Mouse (Mus musculus): Measurements from ENCODE around the gene Gm42688. TPM values are rescaled to one million over a fixed set of nuclear protein-coding genes. Genes with fewer than 3 reads are reported as not detected.

Gm42688 gene
- polyA plus RNA-seq (2016; fragmentation: Nextera tagmentation; extraction: Ambion mirVana), result 1.9 and 2.2 TPM in 2 replicates

- Histone ChIP-seq H3K4me3 (peak within 1 kb of the TSS; percentile 84), H3K4me1 (peaks cover 27% of the 10 kb centered on the region), H3K27ac (peak within 1 kb of the TSS; percentile 89), H3K36me3 (replicated peaks) (peaks cover 4% of the 10 kb centered on the region; the same call in 1 of the 2 replicates), H3K27me3 (ENCODE audit: poor library complexity, severe bottlenecking) (peaks cover 31% of the 10 kb centered on the region), H3K9me3 (no peaks in the 10 kb centered on the region)
- DNase-seq (ENCODE audit: extremely low spot score, low spot score), result no peak
- under 1% methylated on average over 25 of the region's 25 CpGs for WGBS
Observed at GRCm38 (mm10) chr6:83101316-83101687, at the start of gene Gm42688, which contains the start of gene Ccdc142. Gene Gm42688 (plus strand): TSS chr6:83101617. Gene Ccdc142 (plus strand): TSS chr6:83101601.

- Histone ChIP-seq H3K4me3 (peak overlapping the region; percentile 97), H3K9me3 (no peaks in the 10 kb centered on the region), H3K27me3 (ENCODE audit: poor library complexity, severe bottlenecking) (0 out of 2 replicates have a peak, but pooled peaks cover under 1% of the 10 kb centered on the region), H3K27ac (peak overlapping the region; percentile 93), H3K36me3 (replicated peaks) (peaks cover 58% of the 10 kb centered on the region), H3K4me1 (peaks cover 36% of the 10 kb centered on the region)
- 3% methylated on average over 26 of the region's 26 CpGs for WGBS
- DNase-seq (ENCODE audit: extremely low spot score, low spot score), result peak; percentile 62
Observed at GRCm38 (mm10) chr6:83053136-83053960, 48.1 kb upstream of the Gm42688 start.

GRCm38 (mm10) chr6:83054074-83054851 is 47.2 kb upstream of the Gm42688 start, which contains the start of gene Aup1:
Gene Aup1 (plus strand): TSS chr6:83054521.
- 0 out of 2 replicates have a peak, but pooled peaks cover 9% of the 10 kb centered on the region for H3K27me3 ChIP-seq (ENCODE audit: poor library complexity, severe bottlenecking)
- peak; percentile 99 for DNase-seq (ENCODE audit: extremely low spot score, low spot score)
- H3K4me1 ChIP-seq, result peaks cover 36% of the 10 kb centered on the region
- peak within 1 kb of the TSS; percentile 97 for H3K4me3 ChIP-seq
- under 1% methylated on average over 64 of the region's 64 CpGs for WGBS
- H3K9me3 ChIP-seq, result no peaks in the 10 kb centered on the region
- H3K36me3 ChIP-seq (replicated peaks), result peaks cover 62% of the 10 kb centered on the region
- peak within 1 kb of the TSS; percentile 93 for H3K27ac ChIP-seq

GRCm38 (mm10) chr6:83054871-83055431 is 46.5 kb upstream of the Gm42688 start, which contains the start of gene Htra2:
Gene Htra2 (minus strand): TSS chr6:83055273.
- peak; percentile 42 for DNase-seq (ENCODE audit: extremely low spot score, low spot score)
- Histone ChIP-seq H3K27me3 (ENCODE audit: poor library complexity, severe bottlenecking) (peaks cover 16% of the 10 kb centered on the region), H3K4me3 (peak within 1 kb of the TSS; percentile 97), H3K4me1 (peaks cover 36% of the 10 kb centered on the region), H3K9me3 (no peaks in the 10 kb centered on the region), H3K27ac (peak within 1 kb of the TSS; percentile 93), H3K36me3 (replicated peaks) (peaks cover 58% of the 10 kb centered on the region)
- under 1% methylated on average over 50 of the region's 50 CpGs for WGBS

GRCm38 (mm10) chr6:83057790-83058189 is 43.6 kb upstream of the Gm42688 start, which contains the start of gene Dqx1:
Gene Dqx1 (plus strand): TSS chr6:83057844.
- peaks cover 31% of the 10 kb centered on the region for H3K36me3 ChIP-seq (replicated peaks)
- peaks cover 45% of the 10 kb centered on the region for H3K27me3 ChIP-seq (ENCODE audit: poor library complexity, severe bottlenecking)
- H3K27ac ChIP-seq, result no peak within 1 kb of the TSS
- DNase-seq (ENCODE audit: extremely low spot score, low spot score), result no peak
- H3K4me1 ChIP-seq, result peaks cover 27% of the 10 kb centered on the region
- 47% methylated on average over 3 of the region's 3 CpGs for WGBS
- no peak within 1 kb of the TSS for H3K4me3 ChIP-seq
- H3K9me3 ChIP-seq, result no peaks in the 10 kb centered on the region

- H3K27ac ChIP-seq, result no peak overlapping the region
- peaks cover 17% of the 10 kb centered on the region for H3K4me1 ChIP-seq
- 86% methylated on average over 2 of the region's 2 CpGs for WGBS
- H3K9me3 ChIP-seq, result no peaks in the 10 kb centered on the region
- H3K4me3 ChIP-seq, result no peak overlapping the region
- peaks cover 31% of the 10 kb centered on the region for H3K36me3 ChIP-seq (replicated peaks)
- DNase-seq (ENCODE audit: extremely low spot score, low spot score), result no peak
- H3K27me3 ChIP-seq (ENCODE audit: poor library complexity, severe bottlenecking), result peaks cover 54% of the 10 kb centered on the region
Observed at GRCm38 (mm10) chr6:83058725-83059124, 42.7 kb upstream of the Gm42688 start.

- Histone ChIP-seq H3K9me3 (no peaks in the 10 kb centered on the region), H3K36me3 (replicated peaks) (no peaks in the 10 kb centered on the region), H3K4me1 (peaks cover 32% of the 10 kb centered on the region), H3K27me3 (ENCODE audit: poor library complexity, severe bottlenecking) (peaks cover 100% of the 10 kb centered on the region), H3K4me3 (no peak overlapping the region), H3K27ac (no peak overlapping the region)
- WGBS, result 37% methylated on average over 8 of the region's 8 CpGs
- no peak for DNase-seq (ENCODE audit: extremely low spot score, low spot score)
Observed at GRCm38 (mm10) chr6:83065995-83066394, 35.4 kb upstream of the Gm42688 start.

GRCm38 (mm10) chr6:83066441-83066840 is 35.0 kb upstream of the Gm42688 start:
- H3K27me3 ChIP-seq (ENCODE audit: poor library complexity, severe bottlenecking), result peaks cover 100% of the 10 kb centered on the region
- H3K27ac ChIP-seq, result no peak overlapping the region
- no peaks in the 10 kb centered on the region for H3K9me3 ChIP-seq
- no peak for DNase-seq (ENCODE audit: extremely low spot score, low spot score)
- 25% methylated on average over 6 of the region's 6 CpGs for WGBS
- H3K36me3 ChIP-seq (replicated peaks), result no peaks in the 10 kb centered on the region
- H3K4me3 ChIP-seq, result no peak overlapping the region
- peaks cover 36% of the 10 kb centered on the region for H3K4me1 ChIP-seq

- Histone ChIP-seq H3K4me1 (peaks cover 40% of the 10 kb centered on the region), H3K27ac (no peak overlapping the region), H3K9me3 (no peaks in the 10 kb centered on the region), H3K4me3 (peak overlapping the region; percentile 38; the same call in 1 of the 2 replicates), H3K27me3 (ENCODE audit: poor library complexity, severe bottlenecking) (peaks cover 100% of the 10 kb centered on the region), H3K36me3 (replicated peaks) (no peaks in the 10 kb centered on the region)
- DNase-seq (ENCODE audit: extremely low spot score, low spot score), result no peak
- 2% methylated on average over 8 of the region's 8 CpGs for WGBS
Observed at GRCm38 (mm10) chr6:83068221-83068620, 33.2 kb upstream of the Gm42688 start.

GRCm38 (mm10) chr6:83068706-83069487 is 32.5 kb upstream of the Gm42688 start:
- peak overlapping the region; percentile 38 for H3K4me3 ChIP-seq
- no peaks in the 10 kb centered on the region for H3K36me3 ChIP-seq (replicated peaks)
- no peak for DNase-seq (ENCODE audit: extremely low spot score, low spot score)
- H3K9me3 ChIP-seq, result no peaks in the 10 kb centered on the region
- peaks cover 100% of the 10 kb centered on the region for H3K27me3 ChIP-seq (ENCODE audit: poor library complexity, severe bottlenecking)
- H3K4me1 ChIP-seq, result peaks cover 40% of the 10 kb centered on the region
- under 1% methylated on average over 81 of the region's 81 CpGs for WGBS
- H3K27ac ChIP-seq, result no peak overlapping the region

GRCm38 (mm10) chr6:83069488-83070246 is 31.8 kb upstream of the Gm42688 start:
- DNase-seq (ENCODE audit: extremely low spot score, low spot score), result peak; percentile 50
- no peaks in the 10 kb centered on the region for H3K36me3 ChIP-seq (replicated peaks)
- peaks cover 100% of the 10 kb centered on the region for H3K27me3 ChIP-seq (ENCODE audit: poor library complexity, severe bottlenecking)
- under 1% methylated on average over 69 of the region's 69 CpGs for WGBS
- H3K4me1 ChIP-seq, result peaks cover 36% of the 10 kb centered on the region
- no peak overlapping the region for H3K27ac ChIP-seq
- peak overlapping the region; percentile 43 for H3K4me3 ChIP-seq
- H3K9me3 ChIP-seq, result no peaks in the 10 kb centered on the region

- 0% methylated on average over 10 of the region's 10 CpGs for WGBS
- no peak for DNase-seq (ENCODE audit: extremely low spot score, low spot score)
- peaks cover 100% of the 10 kb centered on the region for H3K27me3 ChIP-seq (ENCODE audit: poor library complexity, severe bottlenecking)
- H3K36me3 ChIP-seq (replicated peaks), result no peaks in the 10 kb centered on the region
- no peaks in the 10 kb centered on the region for H3K9me3 ChIP-seq
- peaks cover 35% of the 10 kb centered on the region for H3K4me1 ChIP-seq
- peak within 1 kb of the TSS; percentile 43 for H3K4me3 ChIP-seq
- no peak within 1 kb of the TSS for H3K27ac ChIP-seq
Observed at GRCm38 (mm10) chr6:83070247-83070310, 31.3 kb upstream of the Gm42688 start, which contains the start of gene Tlx2. Gene Tlx2 (minus strand): TSS chr6:83070293.
